Mouse (Mus musculus) urinary bladder, postnatal 14 days (tissue): Measurements from ENCODE around the gene Ttn.
"Not testable (repeated sequence)": the region's sequence is repeated elsewhere in the genome, so short reads cannot be mapped to it uniquely, and the experiment has no call there.

Experiments used
- DNase-seq: peaks from one replicate; pipeline ENCODE4 v3.0.0; 2021; ENCODE audit warnings: low spot score

Ttn gene

DNA sequence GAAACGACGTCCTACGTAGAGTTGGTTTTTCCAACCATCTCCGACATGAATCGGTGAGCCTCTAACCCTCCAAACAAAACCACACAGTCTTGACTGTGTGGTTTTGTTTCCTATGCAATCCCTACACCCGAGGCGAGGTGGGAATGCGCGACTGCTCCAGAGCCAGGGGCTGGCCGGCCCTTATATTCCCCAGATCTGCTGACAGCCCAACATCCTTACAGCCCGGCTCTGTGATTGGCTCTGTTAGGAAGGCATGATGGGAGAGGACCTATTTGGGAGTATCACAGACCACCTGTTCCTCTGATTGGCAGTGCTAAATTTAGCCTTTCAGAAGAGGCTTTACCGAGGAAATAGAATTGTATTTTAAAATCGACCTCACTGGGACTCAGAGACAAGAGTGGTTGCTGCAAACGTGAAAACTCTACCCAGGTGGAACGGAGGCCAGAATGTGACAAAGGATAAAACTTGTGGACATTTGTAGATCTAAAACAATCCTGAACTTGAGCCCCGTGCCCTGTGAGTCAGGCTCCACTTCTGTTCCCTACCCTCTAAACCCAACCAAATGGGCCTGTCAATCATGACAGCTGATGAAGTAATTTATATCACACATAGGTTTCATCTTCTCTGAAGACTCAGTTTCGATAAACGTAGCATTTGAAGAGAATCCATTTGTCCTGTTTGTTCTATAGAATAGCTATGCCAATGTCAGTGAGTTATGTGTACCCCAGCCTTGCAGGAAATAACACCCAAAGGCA lies at the start of gene Ttn:
Gene Ttn, minus strand, starts transcription at position 157 of the 755 bp plus-strand sequence.
- DNase-seq: no peak

GRCm38 (mm10) chr2:77020649-77021048 lies 38.3 kb upstream of the Ttn start:
- DNase-seq: no peak

DNA sequence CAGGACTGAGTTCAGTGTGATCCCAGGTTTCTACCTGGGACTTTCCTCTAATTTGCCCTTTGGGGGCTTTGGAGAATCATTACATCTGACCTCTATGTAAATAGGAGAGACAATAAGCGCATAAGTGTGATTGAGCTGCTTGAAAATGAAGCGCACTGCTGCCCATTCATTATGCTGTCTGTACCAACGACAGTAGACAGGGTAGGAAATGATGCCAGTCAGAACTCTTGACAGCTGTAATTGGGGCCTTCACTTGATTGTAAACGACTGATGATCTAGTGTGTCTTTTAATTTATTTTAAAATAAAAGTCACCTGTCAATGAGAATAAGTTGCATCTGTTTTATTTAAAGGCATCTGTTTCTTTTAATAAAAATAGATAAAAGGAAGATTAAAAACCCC lies 35.4 kb upstream of the Ttn start:
- DNase-seq: no peak

DNA sequence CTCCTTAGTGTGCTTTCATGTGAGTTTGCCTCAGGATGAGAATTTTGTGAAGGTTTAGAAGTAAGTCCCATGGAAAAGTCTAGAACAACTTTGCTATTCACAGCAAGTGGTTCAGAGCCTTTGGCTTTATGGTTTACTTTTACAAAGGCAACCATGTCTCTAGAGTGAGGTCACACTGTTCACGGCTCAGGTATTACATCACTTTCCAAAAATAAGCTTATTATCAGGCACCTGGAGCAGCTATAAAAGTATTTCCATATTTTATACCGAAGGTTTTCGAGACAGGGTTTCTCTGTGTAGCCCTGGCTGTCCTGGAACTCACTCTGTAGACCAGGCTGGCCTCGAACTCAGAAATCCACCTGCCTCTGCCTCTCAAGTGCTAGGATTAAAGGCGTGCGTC lies 31.1 kb upstream of the Ttn start:
- DNase-seq: not testable (repeated sequence)

DNA sequence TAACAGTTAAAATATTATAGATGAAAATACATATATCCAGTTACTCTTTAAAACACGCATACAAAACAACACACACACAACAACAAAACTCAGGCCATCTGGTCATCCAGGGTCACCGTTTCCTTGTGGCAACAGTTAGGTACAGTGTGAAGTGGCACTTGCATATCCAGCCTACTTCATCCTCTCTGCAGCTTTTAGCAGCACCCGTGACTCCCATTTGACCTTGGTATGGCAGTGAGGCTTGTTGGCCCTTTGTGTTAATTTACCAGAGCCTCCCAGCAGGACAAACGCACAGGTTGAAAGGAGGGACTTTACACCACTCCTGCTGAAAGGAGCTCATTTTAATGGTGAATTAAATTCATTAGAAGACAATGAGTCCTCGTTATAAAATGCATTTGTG lies 29.6 kb upstream of the Ttn start:
- no peak for DNase-seq

DNA sequence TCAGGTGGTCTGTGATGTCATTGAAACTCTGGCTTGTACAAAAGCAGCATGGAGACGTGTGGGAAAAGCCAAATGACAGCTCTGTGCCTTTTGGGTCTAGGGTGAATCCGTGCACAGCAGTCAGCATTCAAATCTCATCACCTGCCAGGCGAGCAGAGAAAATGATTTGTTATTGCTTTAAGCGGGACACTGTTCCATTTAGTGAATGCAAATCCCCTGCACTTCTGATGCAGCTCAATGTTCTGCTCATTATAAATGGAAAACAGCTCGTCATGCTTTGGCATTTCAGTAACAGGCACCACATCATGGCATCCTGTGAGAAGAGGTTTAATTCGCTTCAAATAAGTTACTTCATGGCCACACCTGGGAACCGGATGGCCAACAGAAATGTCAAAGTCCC lies 24.7 kb upstream of the Ttn start:
- no peak for DNase-seq

- DNase-seq: no peak
Observed at GRCm38 (mm10) chr2:77003148-77003547, 20.8 kb upstream of the Ttn start.

- DNase-seq: no peak
Observed at GRCm38 (mm10) chr2:76998351-76998750, 16.0 kb upstream of the Ttn start.

GRCm38 (mm10) chr2:76992493-76993201 lies 10.3 kb upstream of the Ttn start:
- DNase-seq: no peak

DNA sequence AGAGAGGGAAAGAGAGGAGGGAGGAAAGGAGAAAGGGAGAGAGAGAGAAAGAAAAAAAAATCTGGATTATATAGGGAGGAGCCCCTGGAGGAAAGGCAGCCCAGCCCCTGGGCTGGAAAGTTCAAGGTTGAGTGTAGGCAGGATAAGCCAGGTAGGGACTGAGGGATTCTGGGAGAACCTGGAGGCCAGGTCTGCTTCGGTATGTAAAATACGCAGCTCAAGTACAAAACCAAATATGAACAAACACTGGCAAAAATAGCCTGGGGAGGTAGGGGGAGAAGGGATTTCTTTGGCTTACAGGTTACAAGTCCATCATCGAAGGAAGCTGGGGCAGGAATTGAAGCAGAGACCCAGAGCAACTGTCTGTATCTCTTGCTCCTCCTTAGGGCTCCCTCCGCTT lies 5.0 kb upstream of the Ttn start:
- no peak for DNase-seq

- no peak for DNase-seq
Observed at GRCm38 (mm10) chr2:76984384-76984783, 2.0 kb upstream of the Ttn start.

DNA sequence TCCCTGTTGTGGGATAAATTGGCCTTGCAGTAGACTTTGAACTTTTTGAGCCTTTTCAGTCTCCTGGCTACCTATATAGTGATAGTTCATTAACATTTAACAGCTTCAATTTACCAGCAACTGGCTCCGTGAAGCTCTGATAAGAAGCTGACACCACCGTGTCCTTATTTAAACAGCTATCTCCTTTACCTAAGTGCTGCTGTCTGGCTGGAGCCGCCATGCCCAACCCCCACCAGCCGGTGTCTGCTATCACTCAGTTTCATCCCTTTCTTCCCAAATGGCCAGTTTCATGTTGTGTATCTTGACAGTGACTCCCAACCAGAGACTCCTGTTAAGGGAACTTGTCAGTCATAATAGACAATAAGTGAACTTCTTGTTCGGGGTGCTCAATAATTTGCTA lies 1.3 kb upstream of the Ttn start:
- no peak for DNase-seq

- no peak for DNase-seq
Observed at GRCm38 (mm10) chr2:76981717-76982116, 630 bp downstream of the Ttn start.

GRCm38 (mm10) chr2:76980146-76980545 lies 2.2 kb downstream of the Ttn start:
- no peak for DNase-seq

GRCm38 (mm10) chr2:76977650-76978049 lies 4.7 kb downstream of the Ttn start:
- DNase-seq: no peak

DNA sequence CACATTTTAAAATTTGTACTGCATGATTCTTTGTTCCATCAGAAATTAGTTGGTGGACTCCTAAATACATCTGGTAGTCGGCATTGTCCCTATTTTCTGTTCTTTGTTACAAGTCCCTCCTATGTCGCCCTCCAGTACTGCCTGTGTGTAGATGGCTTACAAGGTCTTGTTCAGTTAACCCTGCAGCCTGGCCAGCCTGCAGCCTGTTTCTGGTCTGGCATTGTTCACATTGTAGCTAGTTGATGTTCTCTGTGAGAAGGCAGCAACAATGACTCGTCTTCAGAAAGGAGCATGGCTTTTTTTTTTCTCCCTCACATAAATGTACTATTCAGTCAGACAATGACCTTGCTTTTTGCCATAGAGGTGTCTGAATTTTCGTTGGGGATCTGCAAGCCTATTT lies 10.3 kb downstream of the Ttn start:
- no peak for DNase-seq

- no peak for DNase-seq
Observed at GRCm38 (mm10) chr2:76971069-76971468, 11.3 kb downstream of the Ttn start.

DNA sequence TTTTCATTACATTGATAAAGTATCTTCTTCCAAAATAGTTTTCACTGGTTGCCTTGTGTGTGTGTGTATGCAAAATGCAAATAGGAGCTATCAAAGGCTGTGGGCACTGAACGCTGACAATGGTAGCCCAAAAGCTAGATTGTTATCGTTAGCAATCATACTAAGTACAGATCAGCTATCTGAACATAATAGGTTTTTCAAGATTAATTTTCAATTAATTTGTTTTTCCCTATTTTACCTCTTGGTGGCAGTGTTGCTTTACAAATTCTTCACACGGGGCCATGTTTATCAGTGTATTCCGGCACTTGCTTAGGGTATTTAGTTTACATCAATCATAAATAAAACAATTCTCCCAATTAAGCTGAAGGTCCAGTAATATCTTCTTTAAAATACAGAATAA lies 11.7 kb downstream of the Ttn start:
- no peak for DNase-seq

GRCm38 (mm10) chr2:76970204-76970603 lies 12.1 kb downstream of the Ttn start:
- DNase-seq: no peak

DNA sequence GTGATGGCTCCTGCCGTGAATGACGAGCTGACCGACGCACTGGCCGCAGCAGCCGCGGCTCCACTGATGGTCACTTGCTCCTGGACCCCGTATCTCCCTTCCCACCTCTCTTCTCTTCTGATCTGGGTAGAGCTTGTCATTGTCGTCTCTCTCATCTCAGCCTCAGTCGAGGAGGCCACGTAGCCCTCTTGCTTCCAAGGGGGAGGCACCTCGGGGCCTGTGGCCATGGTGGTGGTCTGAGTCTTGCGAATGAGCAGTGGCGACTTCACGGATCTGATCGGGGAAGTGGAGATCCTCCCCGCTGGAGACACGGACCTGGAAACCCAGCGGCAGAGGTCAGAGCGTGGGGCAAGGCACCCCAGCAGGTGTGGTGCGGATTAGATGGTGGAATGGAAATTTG lies 12.7 kb downstream of the Ttn start:
- DNase-seq: no peak

GRCm38 (mm10) chr2:76968919-76969318 lies 13.4 kb downstream of the Ttn start:
- DNase-seq: peak; percentile 77

GRCm38 (mm10) chr2:76966582-76966981 lies 15.8 kb downstream of the Ttn start:
- no peak for DNase-seq

GRCm38 (mm10) chr2:76966013-76966412 lies 16.3 kb downstream of the Ttn start:
- no peak for DNase-seq

DNA sequence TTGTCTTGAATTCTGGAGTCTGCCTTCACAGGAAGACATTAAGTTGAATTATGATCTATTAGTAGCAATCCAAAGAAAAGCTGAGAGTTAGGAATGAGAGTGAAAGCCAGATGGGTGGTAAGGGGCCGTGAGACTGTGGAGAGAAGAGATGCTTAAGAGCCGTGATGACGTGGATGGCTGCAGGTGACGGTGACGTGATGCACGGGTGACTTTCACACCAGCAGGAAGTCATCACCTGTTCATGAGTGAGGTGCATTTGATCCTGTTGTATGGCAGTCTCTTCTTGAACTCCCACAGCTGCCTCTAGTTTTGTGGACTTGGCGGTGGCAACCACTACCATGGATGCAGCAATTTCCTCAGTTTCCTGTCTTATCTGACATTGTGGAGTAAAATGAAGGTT lies 16.8 kb downstream of the Ttn start:
- DNase-seq: no peak
